28 mouse cellular contexts compared by ENCODE assay signal in genomic region chr5:149077136-149077535, GRCm38 (mm10).
"Had no signal": no experiment of that assay in that cellular context is flagged by ENCODE, and none has a peak within 500 bp of the region (broad histone marks: within the 10 kb centered on the region; RNA-seq: fewer than 3 reads in every experiment).

No protein-coding gene starts in this region.

- ATAC-seq: forebrain, embryonic 13.5 days; forebrain, embryonic 14.5 days; forebrain, embryonic 15.5 days; forebrain, embryonic 16.5 days; forebrain, postnatal 0 days had no signal

- H3K36me3 ChIP-seq: embryonic facial prominence, embryonic 10.5 days; embryonic facial prominence, embryonic 12.5 days; embryonic facial prominence, embryonic 13.5 days; embryonic facial prominence, embryonic 15.5 days; forebrain, embryonic 10.5 days; forebrain, embryonic 12.5 days; forebrain, embryonic 15.5 days had no signal

- H3K9ac ChIP-seq: embryonic facial prominence, embryonic 12.5 days; embryonic facial prominence, embryonic 13.5 days; embryonic facial prominence, embryonic 15.5 days; forebrain, embryonic 12.5 days; forebrain, embryonic 13.5 days; forebrain, embryonic 15.5 days; forebrain, postnatal 0 days had no signal

- H3K9me3 ChIP-seq: embryonic facial prominence, embryonic 10.5 days; embryonic facial prominence, embryonic 12.5 days; embryonic facial prominence, embryonic 13.5 days; embryonic facial prominence, embryonic 15.5 days; forebrain, embryonic 10.5 days; forebrain, embryonic 12.5 days; forebrain, embryonic 13.5 days; forebrain, embryonic 15.5 days had no signal

- H3K27ac ChIP-seq: embryonic facial prominence, embryonic 10.5 days; embryonic facial prominence, embryonic 12.5 days; embryonic facial prominence, embryonic 13.5 days; embryonic facial prominence, embryonic 15.5 days; forebrain, embryonic 10.5 days; forebrain, embryonic 12.5 days; forebrain, embryonic 13.5 days; forebrain, embryonic 15.5 days; gastrocnemius, adult 2 months; heart, adult 2 months had no signal

- DNase-seq: cerebellum, adult 2 months; cerebellum, adult 8-10 months; cerebellum, adult 9-10 months; cerebellum, adult 9-11 months; cerebellum, postnatal 10 days; cerebellum, postnatal 14 days; cerebellum, postnatal 25 days; cerebellum, postnatal 36 days; embryo, embryonic 11 days; forebrain, postnatal 0 days; gastrocnemius, adult 2 months; gastrocnemius, postnatal 10 days; gastrocnemius, postnatal 14 days; gastrocnemius, postnatal 25 days; gastrocnemius, postnatal 36 days; heart, adult 18-20 months; heart, adult 2 months had no signal

- H3K27me3 ChIP-seq: embryonic facial prominence, embryonic 12.5 days; embryonic facial prominence, embryonic 13.5 days; embryonic facial prominence, embryonic 15.5 days; forebrain, embryonic 13.5 days; forebrain, embryonic 15.5 days had no signal

- H3K4me1 ChIP-seq: forebrain, embryonic 13.5 days; forebrain, embryonic 15.5 days had no signal

- H3K4me2 ChIP-seq: embryonic facial prominence, embryonic 12.5 days; embryonic facial prominence, embryonic 13.5 days; embryonic facial prominence, embryonic 15.5 days; forebrain, embryonic 12.5 days; forebrain, embryonic 13.5 days; forebrain, embryonic 15.5 days had no signal

- H3K4me3 ChIP-seq: embryonic facial prominence, embryonic 10.5 days; embryonic facial prominence, embryonic 12.5 days; embryonic facial prominence, embryonic 13.5 days; embryonic facial prominence, embryonic 15.5 days; erythroblast, embryonic 14.5 days; forebrain, embryonic 10.5 days; forebrain, embryonic 12.5 days; forebrain, embryonic 13.5 days; forebrain, embryonic 15.5 days; gastrocnemius, adult 2 months; heart, adult 2 months had no signal
